Mouse (Mus musculus): ENCODE data around the gene Nqo1. TPM values are rescaled to one million over a fixed set of nuclear protein-coding genes. Genes with fewer than 3 reads are reported as not detected.

The Nqo1 gene
- total RNA-seq, 2 experiments from 2014 or later, result 0.52 to 4.3 TPM

Other genes with a start within 250 kb of the Nqo1 start
- gene Nfat5, start 109.7 kb downstream of the Nqo1 start, total RNA-seq (2014; fragmentation: Nextera tagmentation), result 32.0 TPM in 2 replicates
- gene Nfat5, start 109.7 kb downstream of the Nqo1 start, total RNA-seq (2017), result 15.6 and 27.1 TPM in 2 replicates
- 51.1 and 73.0 TPM in 2 replicates for gene Nob1, start 21.8 kb upstream of the Nqo1 start, total RNA-seq (2014; fragmentation: Nextera tagmentation)
- gene Nob1, start 21.8 kb upstream of the Nqo1 start, total RNA-seq (2017), result 47.2 and 49.8 TPM in 2 replicates
- 48.3 and 55.4 TPM in 2 replicates for gene Wwp2, start 33.2 kb upstream of the Nqo1 start, total RNA-seq (2014; fragmentation: Nextera tagmentation)
- gene Wwp2, start 33.2 kb upstream of the Nqo1 start, total RNA-seq (2017), result 51.4 and 73.0 TPM in 2 replicates
- gene Psmd7, start 185.3 kb upstream of the Nqo1 start, total RNA-seq (2014; fragmentation: Nextera tagmentation), result 178 and 188 TPM in 2 replicates
- gene Psmd7, start 185.3 kb upstream of the Nqo1 start, total RNA-seq (2017), result 110 and 117 TPM in 2 replicates

Measured in granulocyte monocyte progenitor cell, adult 5-6 weeks (primary cell).